Mouse (Mus musculus): Measurements from ENCODE around the gene Olfr544. TPM values are rescaled to one million over a fixed set of nuclear protein-coding genes. Genes with fewer than 3 reads are reported as not detected.

The Olfr544 gene
- not detected for polyA plus RNA-seq (2017; shearing (Covaris generic))

DNA sequence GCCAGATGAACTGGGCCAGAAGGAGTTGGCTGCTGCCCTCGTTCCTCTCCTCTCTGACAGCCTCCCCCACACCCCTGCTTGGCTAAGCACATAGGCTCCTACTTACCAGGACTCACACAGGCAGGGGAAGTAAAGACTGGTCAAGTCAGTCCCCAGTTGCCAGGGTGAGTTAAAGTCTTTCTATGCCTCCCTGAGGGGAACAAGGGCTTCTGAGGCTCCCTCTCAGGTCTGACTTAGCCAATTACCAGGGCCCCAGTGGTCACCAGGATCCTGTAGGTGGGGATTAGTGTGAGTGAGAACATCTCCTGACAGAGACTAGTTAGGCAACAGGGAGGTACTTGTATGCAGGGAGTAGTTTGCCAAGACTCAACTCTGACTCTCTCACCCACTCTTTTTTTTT lies at the start of gene Olfr544:
Olfr544 (minus strand) TSS at position 153 of the 400 bp plus-strand sequence.

GRCm38 (mm10) chr7:102534449-102534848 lies 46.3 kb upstream of the Olfr544 start, which contains the start of gene Olfr547:
TSS of gene Olfr547 (plus strand) at chr7:102534749.

DNA sequence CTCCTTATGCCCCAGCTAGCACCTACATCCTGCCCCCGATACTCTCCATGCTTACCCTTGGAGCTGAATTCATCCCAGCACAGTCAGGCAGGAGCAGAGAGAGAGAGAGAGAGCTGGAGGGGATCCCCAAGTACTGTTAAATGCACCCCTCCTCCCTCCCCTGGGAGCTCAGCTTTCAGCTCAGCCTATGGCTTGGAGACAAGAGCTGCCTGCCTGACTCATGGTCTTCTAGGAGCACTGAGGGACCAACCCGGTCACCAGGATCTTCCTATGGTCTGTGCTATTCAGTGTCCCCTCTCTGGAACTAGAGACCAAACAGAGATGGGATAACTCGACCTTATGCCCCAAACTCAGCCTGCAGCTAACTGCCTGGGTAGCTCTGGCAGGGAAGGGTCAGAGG lies 11.4 kb upstream of the Olfr544 start, which contains the start of gene Olfr545:
Olfr545 (minus strand) TSS at position 101 of the 400 bp plus-strand sequence.

GRCm38 (mm10) chr7:102481579-102481978 lies 6.5 kb downstream of the Olfr544 start, which contains the start of gene Olfr543:
TSS of gene Olfr543 (minus strand) at chr7:102481679.

GRCm38 (mm10) chr7:102441657-102442391 lies 46.3 kb downstream of the Olfr544 start, which contains the start of gene Rrm1:
TSS of gene Rrm1 (plus strand) at chr7:102441695.

Other genes with a start within 250 kb of the Olfr544 start
- gene Rhog, start 232.3 kb downstream of the Olfr544 start, polyA plus RNA-seq (2017; shearing (Covaris generic)): 645 TPM
- gene Stim1, start 220.5 kb downstream of the Olfr544 start, polyA plus RNA-seq (2017; shearing (Covaris generic)): 160 TPM
- gene Rrm1, start 46.6 kb downstream of the Olfr544 start, polyA plus RNA-seq (2017; shearing (Covaris generic)): 47.0 TPM
- gene Olfr543, start 6.6 kb downstream of the Olfr544 start, polyA plus RNA-seq (2017; shearing (Covaris generic)): 0.44 TPM
- not detected for gene Olfr545, start 11.3 kb upstream of the Olfr544 start, polyA plus RNA-seq (2017; shearing (Covaris generic))
- gene Olfr547, start 46.4 kb upstream of the Olfr544 start, polyA plus RNA-seq (2017; shearing (Covaris generic)): not detected
- gene Olfr548-ps1, start 52.6 kb upstream of the Olfr544 start, polyA plus RNA-seq (2017; shearing (Covaris generic)): not detected
- not detected for gene Olfr549, start 61.6 kb upstream of the Olfr544 start, polyA plus RNA-seq (2017; shearing (Covaris generic))
- 19.6 TPM for gene Trim21, start 77.2 kb upstream of the Olfr544 start, polyA plus RNA-seq (2017; shearing (Covaris generic))
- 0.22 TPM for gene Olfr550, start 83.1 kb upstream of the Olfr544 start, polyA plus RNA-seq (2017; shearing (Covaris generic))
- 0.09 TPM for gene Olfr551, start 103.6 kb upstream of the Olfr544 start, polyA plus RNA-seq (2017; shearing (Covaris generic))
- not detected for gene Olfr552, start 109.5 kb upstream of the Olfr544 start, polyA plus RNA-seq (2017; shearing (Covaris generic))
- gene Olfr553, start 129.9 kb upstream of the Olfr544 start, polyA plus RNA-seq (2017; shearing (Covaris generic)): not detected
- 0.95 TPM for gene Olfr554, start 150.1 kb upstream of the Olfr544 start, polyA plus RNA-seq (2017; shearing (Covaris generic))
- not detected for gene Olfr555, start 170.5 kb upstream of the Olfr544 start, polyA plus RNA-seq (2017; shearing (Covaris generic))
- gene Olfr556, start 176.6 kb upstream of the Olfr544 start, polyA plus RNA-seq (2017; shearing (Covaris generic)): not detected
- 7.4 TPM for gene Trim68, start 199.0 kb upstream of the Olfr544 start, polyA plus RNA-seq (2017; shearing (Covaris generic))
- gene Olfr557, start 207.6 kb upstream of the Olfr544 start, polyA plus RNA-seq (2017; shearing (Covaris generic)): not detected
- gene Olfr558, start 213.9 kb upstream of the Olfr544 start, polyA plus RNA-seq (2017; shearing (Covaris generic)): not detected
- gene Olfr33, start 230.8 kb upstream of the Olfr544 start, polyA plus RNA-seq (2017; shearing (Covaris generic)): not detected
- not detected for gene Olfr559, start 239.2 kb upstream of the Olfr544 start, polyA plus RNA-seq (2017; shearing (Covaris generic))